Mouse (Mus musculus) heart, embryonic 10.5 days (tissue): ENCODE data around the gene Dcun1d4. TPM values are rescaled to one million over a fixed set of nuclear protein-coding genes. Genes with fewer than 3 reads are reported as not detected.
"Not testable (repeated sequence)": the region's sequence is repeated elsewhere in the genome, so short reads cannot be mapped to it uniquely, and the experiment has no call there.

ENCODE experiments used
- DNase-seq: peaks from one replicate; pipeline ENCODE4 v3.0.0-alpha.2; 2017; ENCODE audit warnings: low spot score
- H3K27ac ChIP-seq: fragments of 300-500 bp; sonication (generic); 2 replicates; pipeline ENCODE4 v1.5.1; 2016; ENCODE audit warnings: mild to moderate bottlenecking
- H3K27me3 ChIP-seq: fragments of 300-500 bp; sonication (generic); 2 replicates; pipeline ENCODE4 v1.6.1; 2016; ENCODE audit warnings: mild to moderate bottlenecking; ENCODE audit not compliant: poor library complexity, insufficient read depth, severe bottlenecking
- H3K36me3 ChIP-seq: fragments of 300-500 bp; sonication (generic); 2 replicates; pipeline ENCODE4 v1.6.1; 2016; ENCODE audit warnings: mild to moderate bottlenecking, moderate library complexity
- H3K4me1 ChIP-seq: fragments of 300-500 bp; sonication (generic); 2 replicates; pipeline ENCODE4 v1.6.1; 2016; ENCODE audit warnings: mild to moderate bottlenecking
- H3K4me3 ChIP-seq: fragments of 300-500 bp; sonication (generic); 2 replicates; pipeline ENCODE4 v1.5.1; 2016; ENCODE audit warnings: mild to moderate bottlenecking, moderate library complexity
- H3K9me3 ChIP-seq: fragments of 300-500 bp; sonication (generic); 2 replicates; pipeline ENCODE4 v1.6.1; 2016; ENCODE audit warnings: mild to moderate bottlenecking, moderate library complexity
- WGBS: fragments of 180-500 bp; shearing (Covaris S2); methylation state at CpG from one replicate; pipeline ENCODE4 v1.1.7; 2016; 5-methylcytosine and 5-hydroxymethylcytosine counted together
- polyA plus RNA-seq: library from polyadenylated mRNA; unstranded; fragments of >200 nt; fragmentation: Nextera tagmentation; extraction: Ambion mirVana; gene quantifications from 2 replicates; pipeline ENCODE4 v1.2.1, GENCODE M21; 2016

Gene Dcun1d4
- polyA plus RNA-seq: 18.3 and 20.4 TPM in 2 replicates

- H3K27ac ChIP-seq: no peak within 1 kb of the TSS
- 79% methylated on average over 7 of the region's 7 CpGs for WGBS
- H3K4me1 ChIP-seq: no peaks in the 10 kb centered on the region
- DNase-seq: no peak
- no peaks in the 10 kb centered on the region for H3K27me3 ChIP-seq
- H3K36me3 ChIP-seq: no peaks in the 10 kb centered on the region
- H3K4me3 ChIP-seq: no peak within 1 kb of the TSS
- no peaks in the 10 kb centered on the region for H3K9me3 ChIP-seq
Measured at GRCm38 (mm10) chr5:73480700-73481099, at the start of gene Dcun1d4. Dcun1d4 (plus strand) TSS chr5:73481000.

GRCm38 (mm10) chr5:73431581-73431980 is 49.2 kb upstream of the Dcun1d4 start:
- Histone ChIP-seq H3K4me3 (no peak overlapping the region), H3K9me3 (no peaks in the 10 kb centered on the region), H3K27ac (no peak overlapping the region), H3K4me1 (no peaks in the 10 kb centered on the region), H3K27me3 (no peaks in the 10 kb centered on the region), H3K36me3 (no peaks in the 10 kb centered on the region)
- 22% methylated on average over 14 of the region's 14 CpGs for WGBS
- DNase-seq: no peak

- no peak for DNase-seq
- Histone ChIP-seq H3K4me1 (no peaks in the 10 kb centered on the region), H3K36me3 (no peaks in the 10 kb centered on the region), H3K9me3 (no peaks in the 10 kb centered on the region), H3K27me3 (no peaks in the 10 kb centered on the region), H3K27ac (no peak overlapping the region), H3K4me3 (no peak overlapping the region)
- WGBS: 68% methylated on average over 6 of the region's 6 CpGs
Measured at GRCm38 (mm10) chr5:73432805-73433204, 48.0 kb upstream of the Dcun1d4 start.

GRCm38 (mm10) chr5:73434764-73435163 is 46.0 kb upstream of the Dcun1d4 start:
- no peak overlapping the region for H3K27ac ChIP-seq
- H3K36me3 ChIP-seq: no peaks in the 10 kb centered on the region
- DNase-seq: no peak
- no peaks in the 10 kb centered on the region for H3K4me1 ChIP-seq
- 63% methylated on average over 7 of the region's 7 CpGs for WGBS
- H3K27me3 ChIP-seq: no peaks in the 10 kb centered on the region
- no peaks in the 10 kb centered on the region for H3K9me3 ChIP-seq
- H3K4me3 ChIP-seq: no peak overlapping the region

- H3K4me3 ChIP-seq: no peak overlapping the region
- no peaks in the 10 kb centered on the region for H3K9me3 ChIP-seq
- no peak overlapping the region for H3K27ac ChIP-seq
- H3K36me3 ChIP-seq: no peaks in the 10 kb centered on the region
- no peaks in the 10 kb centered on the region for H3K27me3 ChIP-seq
- no peak for DNase-seq
- WGBS: 85% methylated on average over 9 of the region's 9 CpGs
- no peaks in the 10 kb centered on the region for H3K4me1 ChIP-seq
Measured at GRCm38 (mm10) chr5:73442176-73442575, 38.6 kb upstream of the Dcun1d4 start.

GRCm38 (mm10) chr5:73450276-73450675 is 30.5 kb upstream of the Dcun1d4 start:
- 73% methylated on average over 1 of the region's 1 CpGs for WGBS
- H3K4me3 ChIP-seq: no peak overlapping the region
- no peak overlapping the region for H3K27ac ChIP-seq
- no peak for DNase-seq
- H3K27me3 ChIP-seq: no peaks in the 10 kb centered on the region
- H3K9me3 ChIP-seq: no peaks in the 10 kb centered on the region
- H3K36me3 ChIP-seq: no peaks in the 10 kb centered on the region
- no peaks in the 10 kb centered on the region for H3K4me1 ChIP-seq

- H3K9me3 ChIP-seq: no peaks in the 10 kb centered on the region
- H3K27ac ChIP-seq: no peak overlapping the region
- H3K36me3 ChIP-seq: no peaks in the 10 kb centered on the region
- H3K27me3 ChIP-seq: no peaks in the 10 kb centered on the region
- no peak for DNase-seq
- no peaks in the 10 kb centered on the region for H3K4me1 ChIP-seq
- WGBS: 83% methylated on average over 2 of the region's 2 CpGs
- no peak overlapping the region for H3K4me3 ChIP-seq
Measured at GRCm38 (mm10) chr5:73454502-73455306, 26.1 kb upstream of the Dcun1d4 start.

GRCm38 (mm10) chr5:73455307-73455687 is 25.5 kb upstream of the Dcun1d4 start:
- DNase-seq: no peak
- no peak overlapping the region for H3K4me3 ChIP-seq
- 82% methylated on average over 5 of the region's 5 CpGs for WGBS
- H3K36me3 ChIP-seq: no peaks in the 10 kb centered on the region
- H3K4me1 ChIP-seq: no peaks in the 10 kb centered on the region
- no peaks in the 10 kb centered on the region for H3K27me3 ChIP-seq
- no peak overlapping the region for H3K27ac ChIP-seq
- H3K9me3 ChIP-seq: no peaks in the 10 kb centered on the region

GRCm38 (mm10) chr5:73468462-73469433 is 12.1 kb upstream of the Dcun1d4 start:
- H3K4me1 ChIP-seq: no peaks in the 10 kb centered on the region
- no peak for DNase-seq

GRCm38 (mm10) chr5:73474412-73475405 is 6.1 kb upstream of the Dcun1d4 start:
- WGBS: 84% methylated on average over 20 of the region's 20 CpGs
- Histone ChIP-seq H3K27me3 (no peaks in the 10 kb centered on the region), H3K4me1 (no peaks in the 10 kb centered on the region), H3K36me3 (no peaks in the 10 kb centered on the region), H3K27ac (no peak overlapping the region), H3K9me3 (no peaks in the 10 kb centered on the region), H3K4me3 (no peak overlapping the region)
- DNase-seq: no peak

More at GRCm38 (mm10) chr5:73468462-73469433, 12.1 kb upstream of the Dcun1d4 start:
- no peaks in the 10 kb centered on the region for H3K36me3 ChIP-seq
- no peak overlapping the region for H3K4me3 ChIP-seq
- 81% methylated on average over 16 of the region's 16 CpGs for WGBS
- no peaks in the 10 kb centered on the region for H3K9me3 ChIP-seq
- H3K27ac ChIP-seq: no peak overlapping the region
- no peaks in the 10 kb centered on the region for H3K27me3 ChIP-seq

- 84% methylated on average over 7 of the region's 7 CpGs for WGBS
- Histone ChIP-seq H3K36me3 (no peaks in the 10 kb centered on the region), H3K4me3 (no peak overlapping the region), H3K4me1 (no peaks in the 10 kb centered on the region), H3K27me3 (no peaks in the 10 kb centered on the region), H3K27ac (no peak overlapping the region), H3K9me3 (no peaks in the 10 kb centered on the region)
- DNase-seq: no peak
Measured at GRCm38 (mm10) chr5:73481401-73481800, 601 bp downstream of the Dcun1d4 start.

- not testable (repeated sequence) for H3K27me3 ChIP-seq, H3K36me3 ChIP-seq, DNase-seq, H3K27ac ChIP-seq, H3K9me3 ChIP-seq, H3K4me3 ChIP-seq, H3K4me1 ChIP-seq
- 70% methylated on average over 1 of the region's 1 CpGs for WGBS
Measured at GRCm38 (mm10) chr5:73482381-73482780, 1.6 kb downstream of the Dcun1d4 start.
